Mouse (Mus musculus) spleen, postnatal 14 days (tissue): ENCODE results near the gene Lmo2.

Source experiments
- DNase-seq, 2 experiments: peaks; one replicate each; pipeline ENCODE4 v3.0.0; 2021 to 2022; ENCODE audit warnings: low spot score in 2 of 2

Lmo2 gene

DNA sequence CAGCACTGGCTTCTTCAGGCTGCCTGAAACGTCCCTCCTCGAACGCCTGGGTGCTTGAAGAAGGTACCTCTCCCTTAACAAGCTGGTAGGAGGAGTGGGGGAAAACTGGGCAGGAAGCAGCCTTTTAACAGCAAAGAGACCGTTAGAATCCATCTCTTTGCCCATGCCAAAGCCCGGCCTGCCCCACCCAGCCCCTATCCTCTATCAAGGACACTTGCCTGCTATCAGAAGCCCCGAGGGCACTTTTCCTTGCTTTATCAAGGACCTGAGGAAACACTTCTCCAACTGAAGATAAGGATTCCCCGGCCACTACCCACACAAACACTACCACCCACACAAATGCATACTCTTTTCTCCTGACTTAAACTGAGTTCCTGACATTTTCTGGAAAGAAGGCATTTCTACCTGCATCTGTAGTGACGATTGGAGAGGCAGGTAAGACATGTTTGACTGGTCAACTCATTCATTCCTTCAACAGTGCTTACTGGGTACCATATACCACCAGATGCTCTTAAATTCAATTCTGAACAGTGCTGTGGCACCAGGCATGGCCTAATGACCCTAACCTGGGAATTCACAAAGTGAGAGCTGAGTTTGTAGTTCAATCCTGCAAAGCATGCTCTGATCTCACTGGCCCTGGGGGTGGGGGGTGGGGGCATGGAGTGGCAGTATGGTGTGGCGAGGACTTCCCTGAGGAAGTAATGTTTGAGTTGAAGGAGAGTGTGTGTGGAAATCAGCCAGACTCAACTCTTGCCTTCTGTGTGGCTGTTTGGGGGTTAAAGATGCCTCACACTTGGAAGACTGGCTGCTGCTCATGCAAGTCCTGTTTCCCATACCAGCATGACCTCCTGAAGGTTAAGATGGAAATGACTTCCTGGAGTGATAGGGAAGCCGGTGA lies at the start of gene Lmo2:
Gene Lmo2, plus strand, starts transcription at position 338 of the 898 bp plus-strand sequence.
- DNase-seq, result peak in 1 of 2 experiments; percentile 43

DNA sequence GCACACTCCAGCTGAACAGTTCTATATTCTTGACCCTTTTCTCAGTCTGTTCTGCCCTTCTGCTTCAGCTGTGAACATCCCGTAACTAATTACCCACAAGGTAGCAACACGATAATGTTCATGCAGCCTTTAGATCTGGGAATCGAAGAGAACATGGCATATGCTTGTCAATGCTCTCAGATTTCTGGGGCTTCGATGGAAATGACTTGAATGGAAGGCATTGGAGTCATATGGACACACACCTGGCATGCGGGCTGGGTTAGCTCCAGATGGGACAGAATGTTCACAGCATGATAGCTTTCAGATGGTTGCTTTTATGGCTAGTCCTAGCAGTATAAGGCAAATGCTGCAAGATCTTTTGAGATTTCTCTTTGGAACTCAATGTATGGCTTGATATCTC lies 47.2 kb upstream of the Lmo2 start:
- DNase-seq, result no peak

DNA sequence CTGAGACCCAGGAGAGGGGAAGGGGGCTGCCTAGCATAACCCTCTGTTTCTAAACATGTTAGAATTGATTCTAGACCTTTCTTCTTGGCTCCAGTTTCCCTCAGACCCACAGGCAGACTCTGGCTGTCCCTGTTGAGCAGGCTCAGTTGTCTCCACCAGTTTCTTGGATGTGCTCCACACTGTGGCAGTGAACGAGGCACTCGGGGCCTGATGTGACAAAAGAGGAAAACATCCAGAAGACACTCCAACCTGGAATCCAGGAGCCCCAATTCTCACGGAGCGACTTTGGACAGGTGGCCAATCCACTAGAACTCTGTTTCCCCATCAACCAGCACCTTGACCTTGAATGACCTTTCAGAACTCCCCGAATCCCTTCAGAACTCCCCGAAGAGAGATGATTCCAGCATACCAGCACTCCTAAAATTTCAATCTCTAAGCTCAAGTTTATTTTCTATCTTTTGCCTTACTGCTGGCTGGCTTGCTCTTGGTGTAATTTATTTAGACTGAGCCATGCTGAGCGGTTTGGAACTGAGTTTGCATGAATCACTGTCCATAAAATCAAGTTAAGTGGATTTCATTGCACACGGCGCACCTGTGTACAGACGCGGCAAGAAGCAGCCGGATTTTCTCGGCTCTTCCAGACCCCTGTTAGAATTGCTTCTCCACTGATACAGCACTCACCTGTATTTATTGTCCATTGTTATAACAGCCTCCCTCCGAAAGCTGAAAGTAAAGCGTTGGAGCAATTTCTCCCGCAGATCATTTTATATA lies 45.1 kb upstream of the Lmo2 start:
- no peak for DNase-seq

DNA sequence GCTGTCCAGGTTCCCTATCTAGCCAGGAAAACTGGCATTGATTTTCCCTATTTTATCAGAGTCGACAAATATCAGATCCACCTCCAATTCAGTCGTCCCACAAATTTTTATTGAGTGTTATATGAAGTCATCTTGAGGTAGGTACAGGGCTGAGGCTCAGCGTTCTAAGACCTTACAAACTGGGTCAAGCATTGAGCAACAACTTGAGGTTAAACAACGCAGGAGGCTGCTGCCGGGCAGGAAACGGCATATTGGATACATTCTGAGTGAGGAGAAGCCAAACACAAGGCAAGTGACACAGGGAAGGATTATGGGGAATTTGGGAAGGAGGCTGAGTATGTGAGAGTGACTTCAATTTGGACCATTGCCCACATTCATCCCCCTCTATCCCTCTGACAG lies 44.5 kb upstream of the Lmo2 start:
- no peak for DNase-seq

DNA sequence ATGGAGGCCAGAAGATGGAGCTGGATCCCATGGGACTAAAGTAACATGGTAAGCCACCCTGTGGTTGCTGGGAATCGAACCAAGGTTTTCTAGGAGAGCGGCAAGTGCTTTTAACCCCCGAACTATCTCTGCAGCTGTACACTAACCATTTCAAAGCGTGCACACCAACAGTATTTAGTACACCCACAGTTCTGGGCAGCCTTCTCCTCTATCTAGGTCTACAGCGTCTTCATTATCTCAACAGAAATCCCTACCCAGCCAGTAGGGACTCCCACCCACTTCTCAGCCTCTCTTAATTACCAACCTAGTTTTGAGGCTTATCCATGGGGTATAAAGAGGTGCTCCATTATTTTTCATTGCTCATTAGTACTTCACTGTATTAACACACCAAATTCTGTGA lies 41.7 kb upstream of the Lmo2 start:
- DNase-seq, result no peak

DNA sequence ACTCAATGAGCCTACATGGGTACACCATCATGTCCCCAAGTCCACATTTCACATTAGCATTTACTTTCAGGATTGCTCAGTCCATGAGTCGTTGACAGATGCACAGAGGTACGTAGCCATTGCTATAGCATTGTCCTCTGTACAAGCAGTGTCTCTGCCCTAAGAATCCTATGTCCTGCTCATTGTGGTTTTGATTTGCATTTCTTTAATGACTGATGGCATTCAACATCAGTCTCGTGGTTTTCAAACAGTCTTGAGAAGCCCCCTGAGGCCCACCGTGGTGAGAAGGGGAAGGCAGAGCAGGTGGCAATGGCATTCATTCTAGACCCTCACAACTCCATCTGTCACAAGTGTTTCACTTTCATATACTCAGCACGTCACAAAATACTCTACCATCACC lies 40.4 kb upstream of the Lmo2 start:
- no peak for DNase-seq

DNA sequence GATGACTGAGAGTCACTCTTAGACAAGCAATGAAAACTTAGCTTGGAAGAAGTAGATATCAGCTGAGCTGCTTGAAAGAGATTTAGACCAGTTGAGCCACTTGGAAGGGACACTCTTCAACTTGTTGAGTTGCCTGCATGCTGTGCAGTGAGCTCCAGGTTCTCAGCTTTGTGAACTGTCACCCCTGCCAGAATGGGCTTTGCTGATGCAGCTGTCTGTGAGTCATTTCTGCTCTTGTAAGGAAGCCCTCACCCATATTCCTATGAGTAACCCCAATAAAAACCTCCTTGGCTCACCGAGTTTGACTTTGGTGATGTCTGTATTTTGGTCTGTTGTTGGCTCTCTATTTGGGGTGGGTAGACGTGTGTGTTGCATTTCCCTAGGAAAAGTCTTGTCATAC lies 39.4 kb upstream of the Lmo2 start:
- DNase-seq, result no peak

DNA sequence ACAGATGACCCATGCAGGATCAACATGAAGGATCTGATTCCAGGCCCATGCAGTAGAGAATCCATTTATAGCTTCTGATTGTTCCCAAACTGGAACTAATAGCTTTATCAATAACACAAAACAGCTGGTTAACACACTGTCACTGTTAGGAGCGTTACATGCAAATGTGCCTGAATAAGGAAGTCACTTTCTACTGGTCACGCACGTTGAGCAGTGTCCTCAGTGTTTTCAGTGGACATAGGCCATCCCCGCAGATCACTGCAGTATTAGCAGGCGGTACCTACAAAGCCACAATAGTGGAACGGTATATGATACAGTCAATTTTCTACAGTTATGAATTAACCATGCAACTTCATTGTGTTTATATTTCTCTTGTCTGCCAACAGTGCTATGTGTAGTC lies 38.3 kb upstream of the Lmo2 start:
- no peak for DNase-seq

DNA sequence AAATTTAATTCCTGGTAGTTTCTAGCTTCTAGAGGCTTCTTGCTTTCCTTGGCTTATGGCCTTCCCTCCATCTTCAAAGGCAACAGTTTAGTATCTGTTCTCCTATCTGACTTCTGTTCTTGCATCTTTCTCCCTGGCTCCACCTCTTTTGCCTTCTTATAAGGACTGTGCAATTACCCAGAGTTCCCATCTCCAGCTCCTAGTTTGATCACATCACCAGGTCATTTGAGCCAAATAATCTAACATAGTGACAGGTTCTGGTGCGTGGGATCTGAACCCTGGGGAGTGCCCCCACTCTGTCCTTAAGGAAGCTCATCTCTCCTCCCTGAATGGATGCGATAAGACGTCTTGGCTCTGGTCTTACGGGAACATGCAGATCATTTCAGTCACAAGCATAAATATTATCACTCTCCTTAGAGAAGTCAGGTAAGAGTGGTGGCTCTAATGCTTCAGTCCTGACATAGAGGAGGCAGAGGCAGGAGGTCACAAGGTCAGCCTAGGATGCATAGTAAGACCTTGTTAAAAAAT lies 31.1 kb upstream of the Lmo2 start:
- no peak for DNase-seq

DNA sequence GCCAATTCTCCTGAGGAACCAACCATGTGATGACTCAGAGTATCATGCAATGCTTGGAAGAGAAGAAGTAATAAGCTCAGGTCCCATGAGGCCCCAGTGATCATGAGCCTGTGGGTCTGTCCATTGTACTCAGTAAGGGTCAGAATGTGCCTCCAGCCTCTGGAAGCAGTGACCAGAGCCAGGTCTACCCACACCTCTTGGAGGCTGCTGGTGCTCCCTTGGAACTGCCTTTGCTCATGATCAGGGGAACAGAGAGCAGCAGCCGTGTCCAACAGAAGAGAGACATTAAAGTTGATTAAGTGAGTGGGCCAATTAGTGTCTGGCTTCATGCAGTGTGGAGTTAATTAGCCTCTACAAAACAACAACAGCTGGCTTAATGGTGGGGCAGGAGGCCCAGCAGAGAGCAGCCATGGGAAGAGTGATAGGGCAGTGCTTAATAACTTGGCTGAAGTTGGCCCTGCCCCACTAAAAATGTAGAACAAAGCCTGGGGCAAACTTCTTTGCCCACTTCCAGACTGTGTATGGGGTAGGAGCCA lies 30.1 kb upstream of the Lmo2 start:
- DNase-seq, result no peak

DNA sequence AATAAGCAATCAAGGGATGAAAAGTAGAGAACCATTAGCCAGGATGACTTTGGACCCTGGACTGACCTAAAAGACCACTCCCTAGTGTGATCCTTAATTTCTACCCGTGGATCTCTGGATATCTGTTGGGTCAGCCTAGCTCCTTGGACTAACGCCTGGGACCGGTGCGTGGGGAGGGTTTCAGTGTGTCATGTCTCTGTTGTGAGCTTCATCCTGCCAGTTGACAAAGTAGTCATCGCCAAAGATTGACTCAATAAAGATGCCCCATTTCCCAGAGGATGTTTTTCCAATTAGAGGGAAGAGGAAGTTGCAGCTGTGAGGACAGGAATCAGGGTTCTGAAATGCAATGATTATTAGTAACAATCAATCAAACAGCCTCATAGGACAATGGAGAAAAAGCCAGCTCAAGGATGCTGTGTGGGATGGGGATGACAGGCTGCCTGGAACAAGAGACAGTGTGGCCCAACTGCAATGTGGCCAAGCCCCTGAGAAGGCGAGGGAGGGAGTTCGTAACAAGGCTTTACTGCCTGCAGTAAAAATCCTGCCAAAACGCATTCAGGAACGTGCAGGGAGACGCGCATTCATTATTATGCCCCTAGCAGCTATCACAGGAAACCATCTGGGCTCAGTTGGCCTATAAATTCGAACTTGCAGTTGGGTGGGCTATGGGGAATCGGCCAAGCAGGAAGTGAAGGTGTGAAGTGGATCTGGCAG lies 27.3 kb upstream of the Lmo2 start:
- no peak for DNase-seq

DNA sequence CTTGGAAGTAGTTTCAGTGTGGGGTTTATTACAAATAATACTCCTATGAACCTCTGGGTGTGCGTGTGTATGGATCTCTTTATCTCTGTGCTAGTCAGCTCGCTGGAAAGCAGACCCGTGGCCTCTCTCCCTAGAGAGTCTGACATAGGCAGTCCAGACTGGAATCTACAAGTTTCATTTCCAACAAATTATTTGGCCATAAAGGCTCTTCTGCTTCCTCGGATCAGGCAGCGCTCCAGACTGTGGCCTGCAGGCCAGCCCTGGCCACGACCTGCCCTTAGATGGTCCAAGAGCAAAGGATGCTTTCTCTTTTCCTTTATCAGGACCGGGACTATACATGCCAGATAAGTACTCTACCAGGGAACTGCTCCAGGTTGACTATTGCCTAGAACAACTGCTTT lies 26.3 kb upstream of the Lmo2 start:
- DNase-seq, result no peak

DNA sequence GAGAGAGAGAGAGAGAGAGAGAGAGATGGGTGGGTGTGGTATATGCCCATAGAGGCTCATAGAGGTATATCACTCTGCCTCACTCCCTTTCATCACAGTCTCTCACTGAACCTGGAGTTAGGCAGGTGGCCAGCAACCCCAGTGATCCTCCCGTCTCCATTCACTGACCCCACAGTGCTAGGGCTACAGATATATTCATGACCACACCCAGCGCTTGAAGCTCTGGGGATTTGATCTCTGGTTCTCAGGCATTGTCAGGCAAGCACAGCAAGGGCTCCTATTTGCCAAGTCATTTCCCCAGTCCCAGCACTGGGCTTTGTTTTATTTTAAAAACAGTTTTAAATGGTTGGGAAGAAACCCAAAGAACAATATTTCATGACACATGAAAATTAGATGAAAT lies 25.8 kb upstream of the Lmo2 start:
- no peak for DNase-seq

DNA sequence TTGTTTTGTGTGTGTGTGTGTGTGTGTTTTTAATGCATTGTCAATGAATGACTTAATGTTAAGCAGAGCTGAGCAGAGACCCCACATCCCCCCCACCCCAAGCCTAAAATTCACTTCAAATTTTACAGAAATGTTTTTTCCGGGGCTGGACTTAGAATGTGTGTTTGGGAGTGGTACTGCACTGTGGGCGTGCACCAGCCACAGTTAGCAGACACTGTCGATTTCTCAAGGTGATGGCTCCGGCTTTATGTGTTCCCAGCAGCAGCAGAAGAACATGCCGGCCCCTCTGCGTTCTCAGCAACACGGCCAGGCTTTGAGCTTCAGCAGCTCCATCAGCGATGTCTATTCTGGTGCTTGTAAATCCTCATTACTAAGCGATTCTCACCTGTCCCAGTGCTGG lies 25.3 kb upstream of the Lmo2 start:
- no peak for DNase-seq

DNA sequence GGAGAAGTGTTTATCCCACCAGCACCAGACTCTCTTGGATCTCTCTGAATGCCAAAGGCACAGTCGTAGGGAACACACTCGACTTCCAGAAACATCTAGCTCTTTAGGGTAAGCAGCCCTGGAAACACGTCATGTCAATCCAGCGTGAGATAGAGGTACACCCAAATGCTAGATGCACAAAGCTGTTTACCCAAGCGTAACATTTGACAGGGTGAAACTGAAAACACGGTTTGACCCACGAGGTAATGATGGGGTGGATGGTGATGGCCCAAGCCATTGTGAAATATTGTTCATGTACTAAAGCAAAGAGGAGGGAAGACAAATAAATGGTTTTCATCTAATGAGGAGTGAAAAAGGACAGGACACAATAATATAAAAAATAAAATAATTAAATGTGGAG lies 23.5 kb upstream of the Lmo2 start:
- no peak for DNase-seq

DNA sequence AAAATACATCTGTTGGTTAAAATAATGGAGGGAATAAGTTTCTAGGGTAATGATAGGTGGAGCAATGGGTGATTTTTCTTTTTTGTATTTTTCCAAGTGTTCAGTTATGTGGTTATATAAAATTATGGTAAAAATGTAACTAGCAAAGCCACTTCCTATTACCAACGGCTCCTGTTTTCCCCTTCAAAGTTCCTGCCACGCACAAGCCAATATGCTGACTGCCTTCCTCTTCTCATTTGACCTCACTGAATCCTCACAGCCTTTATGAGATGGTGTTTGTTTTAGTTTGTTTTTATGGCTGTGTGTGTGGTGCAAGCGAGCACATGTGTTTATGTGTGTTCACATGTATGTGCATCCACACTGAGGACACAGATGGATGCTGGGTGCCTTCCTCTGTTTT lies 23.1 kb upstream of the Lmo2 start:
- no peak for DNase-seq

DNA sequence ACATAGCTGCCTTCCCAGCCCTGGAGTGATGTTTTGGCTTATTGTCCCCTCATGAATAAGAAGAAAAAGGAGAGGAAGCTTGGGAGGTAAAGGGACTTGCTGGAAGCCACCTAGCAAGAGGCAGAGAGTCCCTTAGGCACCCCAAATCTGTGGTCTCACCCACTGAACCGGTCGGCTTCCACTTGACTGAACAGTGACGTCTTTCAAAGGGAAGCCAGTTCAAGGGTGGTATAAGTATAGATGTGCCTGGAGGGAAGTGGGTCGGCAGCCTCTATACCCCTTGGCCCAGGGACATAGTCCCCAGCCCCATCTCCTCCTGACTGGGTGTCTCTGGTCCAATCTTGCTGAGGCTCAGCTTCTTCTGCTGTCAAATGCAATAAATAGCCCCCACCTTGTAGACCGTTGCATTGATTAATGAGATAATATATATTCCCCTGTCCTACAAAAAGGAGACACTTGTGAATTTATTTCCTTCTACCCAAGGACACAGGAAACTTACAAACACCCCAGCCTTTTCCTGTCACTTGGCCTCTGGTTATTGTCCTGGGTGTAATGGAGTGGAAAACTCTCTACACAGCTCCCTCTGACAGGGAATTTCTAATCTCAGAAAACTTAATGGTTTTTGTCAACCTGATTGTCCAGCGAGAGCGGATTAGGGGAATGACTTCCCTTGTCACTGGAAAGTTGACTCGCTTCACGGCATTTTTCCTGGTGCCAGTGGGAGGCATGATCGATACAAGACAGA lies 21.9 kb upstream of the Lmo2 start:
- no peak for DNase-seq

DNA sequence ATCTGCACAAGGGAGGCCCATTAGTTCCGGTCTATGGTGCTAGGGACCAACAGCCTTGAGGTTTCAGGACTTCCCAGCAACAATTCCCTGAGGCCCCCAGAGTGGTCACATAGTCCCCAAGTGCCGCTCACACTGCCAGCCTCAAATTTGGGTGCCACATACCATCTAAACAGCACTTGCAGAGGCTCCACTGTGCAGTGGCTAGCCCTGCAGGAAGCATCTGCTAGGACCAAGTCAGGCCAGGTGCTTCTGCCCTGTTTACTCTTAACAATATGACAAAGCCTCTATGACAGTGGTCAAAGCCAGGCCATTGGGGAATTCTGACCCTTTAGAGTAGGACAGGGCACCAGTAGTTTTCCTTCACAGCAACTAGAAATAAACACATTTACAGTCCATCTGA lies 21.1 kb upstream of the Lmo2 start:
- no peak for DNase-seq

DNA sequence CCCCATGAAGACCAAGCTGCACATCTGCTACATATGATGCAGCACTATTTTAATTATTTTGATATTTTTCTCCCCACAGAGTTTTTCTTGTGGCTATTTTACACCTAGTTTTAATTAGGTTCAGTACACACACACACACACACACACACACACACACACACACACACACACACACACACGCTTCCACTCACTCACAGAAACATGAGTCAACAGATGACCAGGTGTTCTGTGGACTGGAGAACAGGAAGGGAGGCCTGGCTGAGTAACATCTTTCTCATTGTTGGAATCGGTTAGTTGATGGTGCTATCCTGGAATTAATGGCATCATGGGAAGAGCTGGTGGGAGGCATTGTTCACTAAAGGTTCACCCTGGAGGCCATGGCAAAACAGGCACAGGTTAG lies 20.1 kb upstream of the Lmo2 start:
- DNase-seq, result no peak

DNA sequence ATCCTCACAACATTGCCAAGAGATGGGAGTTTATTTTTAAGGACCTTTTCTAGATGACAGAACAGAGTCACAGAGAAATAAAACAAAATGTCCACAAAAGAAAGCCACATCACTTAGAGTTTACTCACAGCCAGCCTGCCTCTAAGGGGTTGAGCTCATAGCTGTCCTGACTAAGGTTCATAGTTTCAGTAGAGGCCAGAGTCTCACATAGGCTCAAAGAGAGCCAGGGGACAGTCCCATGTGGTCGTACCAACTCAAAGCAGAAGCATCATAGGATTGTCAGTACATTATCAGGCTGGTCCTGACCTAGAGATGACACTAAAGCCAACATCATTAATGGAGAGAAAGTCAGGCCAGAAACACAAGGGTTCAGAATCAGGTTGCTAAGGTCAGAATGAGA lies 19.2 kb upstream of the Lmo2 start:
- no peak for DNase-seq

DNA sequence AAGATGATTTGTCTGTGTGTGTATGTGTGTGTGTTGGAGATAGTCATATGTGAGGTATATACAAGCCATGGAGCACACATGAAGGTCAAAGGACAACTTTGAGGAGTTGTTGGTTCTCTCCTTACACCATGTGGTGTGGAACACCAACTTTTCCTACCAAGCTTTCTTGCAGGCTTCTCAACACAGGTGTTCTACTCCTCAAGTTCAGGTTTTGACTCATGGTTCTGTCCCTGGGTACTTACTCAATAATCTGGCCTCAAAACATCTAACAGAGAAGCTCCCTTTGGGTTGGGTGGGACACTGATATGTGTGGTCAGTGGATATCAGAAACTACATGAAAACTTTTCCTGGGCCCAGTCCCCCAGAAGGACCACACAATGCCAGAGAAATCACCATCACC lies 18.8 kb upstream of the Lmo2 start:
- DNase-seq, result no peak
